Mouse (Mus musculus) neural tube, postnatal 0 days (tissue): ENCODE measurements around the gene Tgfb2. TPM values are rescaled to one million over a fixed set of nuclear protein-coding genes. Genes with fewer than 3 reads are reported as not detected.

Experiments
- polyA plus RNA-seq: library from polyadenylated mRNA; unstranded; fragments of >200 nt; fragmentation: Nextera tagmentation; extraction: Ambion mirVana; gene quantifications from 2 replicates; pipeline ENCODE4 v1.2.1, GENCODE M21; 2015

The Tgfb2 gene
- 36.2 and 46.2 TPM in 2 replicates for polyA plus RNA-seq

GRCm38 (mm10) chr1:186705915-186706248 lies at the start of gene Tgfb2:
Tgfb2 (minus strand) TSS chr1:186705989.

GRCm38 (mm10) chr1:186748724-186749653 lies 43.2 kb upstream of the Tgfb2 start, which contains the start of gene Rrp15:
Rrp15 (minus strand) TSS chr1:186749358.

Other genes with a start within 250 kb of the Tgfb2 start
- 25.8 and 26.4 TPM in 2 replicates for gene Rrp15, start 43.4 kb upstream of the Tgfb2 start, polyA plus RNA-seq